Mouse (Mus musculus) left cerebral cortex, adult 9 months (tissue): ENCODE results near the gene Rpl9-ps6.

Experiments used
- DNase-seq, 2 experiments: peaks; one replicate each; pipeline ENCODE4 v3.0.0; 2022; ENCODE audit warnings: low spot score in 2 of 2

Rpl9-ps6 gene

DNA sequence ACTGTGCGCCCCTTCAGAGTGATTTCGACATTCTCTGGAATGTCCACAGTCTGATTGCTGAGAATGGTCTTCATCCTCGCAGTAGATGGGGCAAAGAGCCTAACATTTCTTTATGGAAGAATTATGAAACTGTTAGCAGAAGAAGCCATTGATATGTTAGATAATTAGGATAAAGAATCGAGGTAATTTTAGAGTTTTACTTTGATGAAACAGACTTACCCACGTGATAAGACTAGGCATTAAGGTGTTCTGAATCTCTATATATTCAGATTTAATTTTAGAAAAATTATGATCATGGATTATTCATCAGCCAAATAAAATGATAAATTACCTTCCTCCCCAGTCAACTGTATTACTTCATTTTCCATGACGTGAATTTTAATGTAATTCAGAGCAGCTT lies at the start of gene Rpl9-ps6:
Rpl9-ps6 (minus strand) TSS at position 101 of the 400 bp plus-strand sequence.
- DNase-seq: no peak

DNA sequence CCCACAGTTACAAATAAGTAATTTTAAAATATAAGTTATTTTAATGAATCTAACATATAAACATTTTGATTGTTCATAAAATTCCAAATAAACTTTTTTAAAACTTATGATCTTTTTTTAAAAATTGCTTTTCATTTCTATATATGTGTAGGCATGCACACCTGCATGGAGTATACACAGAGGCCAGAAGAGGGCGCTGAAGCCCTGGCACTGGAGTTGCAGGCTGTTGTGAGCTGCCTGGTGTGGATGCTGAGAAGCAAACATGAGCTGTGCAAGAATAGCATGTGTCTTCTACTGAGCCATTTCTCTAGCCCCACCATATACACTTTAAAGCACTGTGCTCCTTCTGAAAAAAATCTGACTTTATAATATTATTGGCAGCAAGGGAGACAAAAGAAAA lies 46.1 kb upstream of the Rpl9-ps6 start:
- no peak for DNase-seq

- DNase-seq: no peak
Measured at GRCm38 (mm10) chr19:32510962-32511361, 44.6 kb upstream of the Rpl9-ps6 start.

GRCm38 (mm10) chr19:32510267-32510666 lies 43.9 kb upstream of the Rpl9-ps6 start:
- DNase-seq: no peak

DNA sequence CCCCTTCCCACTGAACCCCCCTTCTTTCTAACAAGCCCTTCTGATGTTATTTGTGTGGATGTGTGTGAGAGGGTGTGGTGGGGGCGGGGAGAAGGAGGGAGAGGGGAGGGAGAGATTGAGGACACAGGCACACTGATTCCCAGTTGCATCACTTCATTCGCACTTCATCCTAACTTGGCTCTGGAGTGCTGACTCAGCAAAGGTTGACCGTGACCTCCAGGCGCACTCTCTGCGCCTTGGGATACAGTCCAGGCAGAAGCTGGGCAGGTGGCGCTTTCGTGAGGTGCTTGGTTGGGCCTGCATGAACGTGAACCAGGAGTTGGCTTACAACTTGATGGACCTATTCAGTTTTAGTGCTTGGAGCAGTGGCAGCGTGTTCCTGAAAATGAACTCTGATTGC lies 41.1 kb upstream of the Rpl9-ps6 start:
- DNase-seq: no peak

DNA sequence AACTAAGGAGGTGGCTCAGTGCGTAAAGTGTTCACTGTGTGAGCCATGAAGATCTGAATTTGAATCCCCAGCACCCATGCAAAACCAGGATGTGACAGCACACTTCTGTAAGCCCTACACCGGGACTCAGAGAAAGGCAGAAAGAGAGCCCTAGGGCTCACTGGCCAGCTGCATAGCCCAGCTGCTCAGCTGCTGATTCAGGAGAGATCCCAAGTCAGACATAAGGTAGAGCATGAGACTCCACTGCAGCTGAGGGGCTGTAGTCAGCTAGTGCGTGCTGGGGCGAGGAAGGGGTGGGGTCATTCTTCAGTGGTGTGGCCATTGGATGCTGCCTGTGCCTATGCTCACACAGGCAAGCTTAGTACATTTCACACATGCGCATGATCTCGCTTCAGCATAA lies 40.7 kb upstream of the Rpl9-ps6 start:
- no peak for DNase-seq

GRCm38 (mm10) chr19:32506514-32506913 lies 40.1 kb upstream of the Rpl9-ps6 start:
- DNase-seq: no peak

DNA sequence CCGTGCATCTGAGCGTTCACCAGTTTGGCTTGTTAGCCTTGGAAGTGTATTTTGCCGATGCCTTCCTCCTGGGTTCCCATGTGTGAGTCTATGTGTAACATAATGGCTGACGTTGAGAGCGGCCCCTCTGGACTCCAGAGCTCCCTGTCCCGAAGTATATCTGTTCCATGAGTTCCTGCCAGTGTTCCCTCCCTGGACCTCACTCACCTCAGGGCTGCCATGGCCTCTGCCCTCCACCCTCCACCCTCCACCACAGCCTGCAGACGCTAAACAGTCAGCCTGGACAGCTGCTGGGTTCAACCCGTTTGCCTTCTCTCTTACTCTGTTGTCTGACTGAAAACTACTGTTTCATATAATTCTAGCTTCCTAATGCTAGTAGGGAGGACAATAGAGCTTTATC lies 39.7 kb upstream of the Rpl9-ps6 start:
- no peak for DNase-seq

DNA sequence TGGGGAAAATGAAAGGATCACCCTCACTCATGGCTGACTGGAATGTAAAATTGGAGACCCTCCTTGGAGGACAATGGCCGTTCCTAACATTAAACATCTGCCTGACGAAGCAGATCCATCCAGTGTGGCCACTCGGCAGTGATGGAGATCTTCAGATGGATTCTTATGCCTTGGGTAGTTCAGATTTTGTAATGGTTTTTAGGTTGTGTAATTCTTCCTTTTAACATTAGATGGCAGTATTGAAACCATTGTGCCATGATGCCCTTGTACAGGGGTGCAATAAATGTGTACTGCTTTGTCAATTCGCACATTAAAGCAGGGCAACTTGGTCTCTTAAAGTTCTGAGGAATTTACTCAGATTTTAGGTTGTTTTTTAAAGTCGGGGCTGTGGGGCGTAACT lies 35.0 kb upstream of the Rpl9-ps6 start:
- no peak for DNase-seq

DNA sequence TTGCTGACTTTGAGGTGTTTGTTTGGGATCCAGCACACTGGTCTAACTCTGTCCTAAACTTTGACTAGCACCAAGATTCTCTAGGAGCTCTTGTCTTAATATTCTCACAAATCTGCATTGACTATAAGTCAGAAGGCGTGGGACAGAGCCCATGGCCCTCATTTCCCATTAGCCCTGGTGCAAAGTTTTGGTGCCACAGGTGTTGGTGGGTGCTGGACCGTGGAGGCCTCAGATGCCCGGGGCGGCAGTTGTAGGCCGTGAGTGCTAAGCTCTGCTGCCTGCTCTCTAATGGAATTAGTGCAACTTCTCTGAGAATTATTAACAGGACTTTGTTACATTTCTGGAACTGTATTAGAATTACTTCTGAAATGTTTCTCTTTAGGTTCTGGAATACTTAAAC lies 31.6 kb upstream of the Rpl9-ps6 start:
- DNase-seq: no peak

GRCm38 (mm10) chr19:32497411-32497810 lies 31.0 kb upstream of the Rpl9-ps6 start:
- DNase-seq: no peak

- DNase-seq: no peak
Measured at GRCm38 (mm10) chr19:32495034-32495433, 28.7 kb upstream of the Rpl9-ps6 start.

- DNase-seq: no peak
Measured at GRCm38 (mm10) chr19:32494611-32495010, 28.2 kb upstream of the Rpl9-ps6 start.

- peak in 1 of 2 experiments; percentile 26 for DNase-seq
Measured at GRCm38 (mm10) chr19:32493471-32493870, 27.1 kb upstream of the Rpl9-ps6 start.

DNA sequence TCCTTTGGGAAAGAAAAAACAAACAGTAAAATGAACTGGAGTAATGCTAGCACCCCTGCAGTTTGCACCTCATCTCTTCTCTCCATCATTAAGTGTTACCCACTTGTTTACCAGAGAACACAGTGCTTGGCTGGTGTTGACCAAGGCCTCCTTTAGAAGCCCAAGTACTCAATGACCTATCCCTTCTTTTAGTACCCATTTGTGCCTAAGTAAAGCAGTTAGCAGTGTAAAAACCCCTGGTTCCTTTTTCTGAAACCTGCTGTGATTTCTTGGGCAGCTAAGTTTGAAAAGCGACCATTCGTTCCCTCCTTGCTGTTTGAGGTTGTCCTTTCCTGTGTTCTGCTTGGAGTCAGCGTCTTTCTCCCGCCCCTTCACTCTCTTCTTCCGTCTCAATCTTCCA lies 26.6 kb upstream of the Rpl9-ps6 start:
- no peak for DNase-seq

DNA sequence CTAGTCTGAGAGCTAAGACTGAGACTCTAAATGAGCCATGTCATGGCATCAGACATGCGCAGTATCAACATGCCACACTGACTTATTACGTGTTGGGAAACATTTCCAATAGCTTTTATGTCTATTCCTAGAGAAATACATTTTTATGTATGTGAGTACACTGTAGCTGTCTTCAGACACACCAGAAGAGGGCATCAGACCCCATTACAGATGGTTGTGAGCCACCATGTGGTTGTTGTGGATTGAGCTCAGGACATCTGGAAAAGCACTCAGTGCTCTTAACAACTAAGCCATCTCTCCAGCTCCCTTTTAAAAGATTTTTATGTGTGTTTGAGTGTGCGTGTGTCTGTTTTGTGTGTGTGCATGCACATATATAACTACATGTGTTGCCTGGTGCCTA lies 26.0 kb upstream of the Rpl9-ps6 start:
- no peak for DNase-seq

- DNase-seq: no peak
Measured at GRCm38 (mm10) chr19:32490976-32491375, 24.6 kb upstream of the Rpl9-ps6 start.

DNA sequence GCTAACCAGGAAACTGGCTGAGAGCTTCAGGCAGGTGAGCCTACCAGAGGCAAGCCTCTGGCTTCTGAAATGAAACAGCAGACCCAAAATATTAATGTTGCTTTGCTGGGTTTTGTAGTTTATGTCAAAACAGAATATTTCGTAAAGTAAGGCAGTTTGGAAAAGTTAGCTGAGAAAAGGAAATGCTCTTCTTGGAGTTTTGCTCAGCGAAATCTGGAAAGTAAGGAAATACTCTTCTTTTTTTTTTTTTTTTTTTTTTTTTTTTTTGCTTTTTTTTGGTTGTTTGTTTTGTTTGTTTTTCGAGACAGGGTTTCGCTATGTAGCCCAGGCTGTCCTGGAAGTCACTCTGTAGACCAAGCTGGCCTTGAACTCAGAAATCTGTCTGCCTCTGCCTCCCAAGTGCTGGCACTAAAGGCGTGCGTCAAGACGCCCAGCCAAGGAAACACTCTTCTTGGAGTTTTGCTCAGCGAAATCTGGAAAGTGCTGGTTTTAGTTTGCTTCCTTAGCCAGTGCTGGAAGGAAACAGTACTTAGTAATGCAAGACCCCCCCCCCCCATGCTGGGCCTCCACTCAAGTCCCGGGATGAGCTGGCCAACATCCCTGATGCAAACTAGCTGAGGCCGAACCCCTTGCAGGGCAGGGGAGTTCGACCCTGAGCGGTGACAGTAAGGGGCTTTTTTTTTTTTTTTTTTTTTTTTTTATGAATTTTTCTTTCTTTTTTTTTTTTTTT lies 23.0 kb upstream of the Rpl9-ps6 start:
- no peak for DNase-seq

DNA sequence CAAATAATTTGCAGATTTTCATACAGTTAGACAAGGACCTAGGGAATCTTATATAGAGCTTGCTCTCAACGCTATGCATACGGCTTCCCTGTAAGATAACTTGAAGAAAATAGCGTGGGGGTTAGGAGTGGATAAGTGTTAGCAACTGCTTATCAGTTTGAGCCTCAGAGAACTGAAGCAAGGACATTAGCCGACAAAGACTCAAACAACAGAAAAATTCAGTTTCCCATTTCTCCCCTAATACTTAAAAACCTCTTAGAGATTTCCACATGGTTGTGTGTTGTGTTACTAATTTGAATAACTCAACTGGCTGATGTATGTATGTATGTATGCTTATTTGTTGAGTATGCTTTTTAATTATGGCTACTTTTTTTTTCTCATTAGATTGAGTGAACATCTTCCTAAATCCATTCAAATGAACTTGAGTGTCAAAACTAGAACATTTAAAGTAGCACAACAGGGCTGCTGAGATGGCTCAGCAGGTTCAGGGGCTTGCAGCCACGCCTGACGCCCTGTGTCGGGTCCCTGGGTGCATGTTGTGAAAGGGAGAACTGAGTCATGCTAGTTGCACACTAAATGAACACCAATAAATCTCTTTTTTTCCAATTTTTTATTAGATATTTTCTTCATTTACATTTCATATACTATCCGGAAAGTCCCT lies 21.3 kb upstream of the Rpl9-ps6 start:
- no peak for DNase-seq

- peak in 1 of 2 experiments; percentile 65 for DNase-seq
Measured at GRCm38 (mm10) chr19:32486106-32486724, 19.8 kb upstream of the Rpl9-ps6 start.

DNA sequence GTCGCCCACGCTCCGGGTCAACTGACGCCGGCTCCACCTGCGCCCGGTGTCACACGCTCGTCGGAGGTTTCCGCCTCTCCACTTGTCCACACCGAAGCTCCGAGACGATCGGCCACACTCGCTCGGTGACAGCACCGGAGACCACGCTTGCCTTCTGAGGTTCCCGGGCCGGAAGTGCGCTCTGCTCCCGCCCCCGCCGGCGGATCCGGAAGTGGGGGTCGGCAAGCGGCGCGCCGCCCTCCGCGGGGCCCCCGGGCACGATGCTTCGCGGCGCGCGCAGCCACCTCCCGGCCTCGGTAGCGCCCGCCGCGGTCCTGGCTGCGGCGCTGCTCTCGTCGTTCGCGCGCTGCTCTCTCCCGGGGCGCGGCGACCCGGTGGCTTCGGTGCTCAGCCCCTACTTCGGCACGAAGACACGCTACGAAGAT lies 19.3 kb upstream of the Rpl9-ps6 start, which contains the start of gene Minpp1:
Minpp1 (plus strand) TSS at position 89 of the 425 bp plus-strand sequence.
- DNase-seq: peak in 1 of 2 experiments; percentile 77

DNA sequence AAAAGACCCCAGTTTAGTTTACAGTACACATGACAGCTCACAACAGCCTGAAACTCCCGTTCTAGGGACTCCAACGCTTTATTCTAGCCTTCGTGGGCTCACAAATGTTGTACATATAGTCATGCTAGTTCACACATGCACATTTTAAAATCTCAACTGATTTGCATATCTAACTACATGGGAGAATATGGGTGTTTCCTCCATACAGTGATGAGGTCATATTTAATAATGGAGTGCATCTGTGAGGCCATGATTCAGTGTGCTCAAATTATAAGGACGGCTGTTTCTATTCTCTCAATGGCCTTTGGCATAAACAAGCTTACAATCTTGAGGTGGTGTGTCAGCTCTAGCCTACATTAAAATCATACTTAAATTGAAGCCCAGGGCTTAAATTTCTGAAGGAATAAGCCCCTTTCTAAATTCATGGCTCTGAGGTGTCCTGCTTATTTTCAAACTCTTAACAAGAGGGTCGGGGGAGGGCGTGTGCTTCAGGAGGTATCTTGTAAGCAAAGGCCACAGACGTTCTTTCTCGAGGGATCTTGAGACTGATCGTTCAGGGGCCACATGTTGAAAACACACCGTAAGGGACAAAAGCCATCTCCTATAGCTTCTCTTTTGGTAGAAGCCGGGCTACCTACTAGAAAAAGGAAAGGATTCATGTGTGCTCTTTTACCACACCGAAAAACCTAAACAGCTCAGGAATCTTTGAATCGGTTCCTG lies 18.7 kb upstream of the Rpl9-ps6 start:
- no peak for DNase-seq
